Mouse (Mus musculus) limb, embryonic 12.5 days (tissue): ENCODE results near the gene Col1a2. TPM values are rescaled to one million over a fixed set of nuclear protein-coding genes. Genes with fewer than 3 reads are reported as not detected.

Experiments used
- ATAC-seq: fragments of 200-750 bp; cut with Nextera tagmentation; 2 replicates; pipeline ENCODE4 v1.8.0; 2017; ENCODE audit warnings: low read depth, moderate TSS enrichment; ENCODE audit not compliant: insufficient number of reproducible peaks, insufficient read depth, low FRiP score, low TSS enrichment
- H3K27ac ChIP-seq: fragments of 300-500 bp; sonication (generic); 2 replicates; pipeline ENCODE4 v1.5.1; 2016; ENCODE audit warnings: mild to moderate bottlenecking, moderate library complexity
- H3K27me3 ChIP-seq: fragments of 300-500 bp; sonication (generic); 2 replicates; pipeline ENCODE4 v1.6.1; 2016; ENCODE audit warnings: mild to moderate bottlenecking, moderate library complexity
- H3K36me3 ChIP-seq: fragments of 300-500 bp; sonication (generic); 2 replicates; pipeline ENCODE4 v1.6.1; 2016; ENCODE audit warnings: mild to moderate bottlenecking, moderate library complexity
- H3K4me1 ChIP-seq: fragments of 300-500 bp; sonication (generic); replicated peaks from 2 replicates; pipeline ENCODE4 v1.6.1; 2016
- H3K4me2 ChIP-seq: fragments of 300-500 bp; sonication (generic); 2 replicates; pipeline ENCODE4 v1.6.1; 2016; ENCODE audit warnings: mild to moderate bottlenecking, moderate library complexity
- H3K4me3 ChIP-seq: fragments of 300-500 bp; sonication (generic); replicated peaks from 2 replicates; pipeline ENCODE4 v1.5.1; 2016; ENCODE audit warnings: mild to moderate bottlenecking
- H3K9ac ChIP-seq: fragments of 300-500 bp; sonication (generic); replicated peaks from 2 replicates; pipeline ENCODE4 v1.6.1; 2016; ENCODE audit warnings: mild to moderate bottlenecking, moderate library complexity
- H3K9me3 ChIP-seq: fragments of 300-500 bp; sonication (generic); 2 replicates; pipeline ENCODE4 v1.6.1; 2016; ENCODE audit warnings: mild to moderate bottlenecking, moderate library complexity
- WGBS: fragments of 180-500 bp; shearing (Covaris S2); methylation state at CpG from one replicate; pipeline ENCODE4 v1.1.7; 2016; 5-methylcytosine and 5-hydroxymethylcytosine counted together
- polyA plus RNA-seq: library from polyadenylated mRNA; unstranded; fragments of >200 nt; fragmentation: Nextera tagmentation; extraction: Ambion mirVana; gene quantifications from 2 replicates; pipeline ENCODE4 v1.2.1, GENCODE M21; 2016

The Col1a2 gene
- polyA plus RNA-seq, 1 experiment from 2014 or later = 448 TPM

GRCm38 (mm10) chr6:4555366-4555765, 50.8 kb downstream of the Col1a2 start:
- no peak overlapping the region for H3K4me3 ChIP-seq
- no peaks in the 10 kb centered on the region for H3K36me3 ChIP-seq
- H3K4me1 ChIP-seq = peaks cover 46% of the 10 kb centered on the region
- no peaks in the 10 kb centered on the region for H3K27me3 ChIP-seq
- no peaks in the 10 kb centered on the region for H3K9me3 ChIP-seq
- no peak overlapping the region for H3K4me2 ChIP-seq
- H3K27ac ChIP-seq = no peak overlapping the region
- 68% methylated on average over 6 of the region's 6 CpGs for WGBS
- H3K9ac ChIP-seq = no peak overlapping the region
- no peak for ATAC-seq

DNA sequence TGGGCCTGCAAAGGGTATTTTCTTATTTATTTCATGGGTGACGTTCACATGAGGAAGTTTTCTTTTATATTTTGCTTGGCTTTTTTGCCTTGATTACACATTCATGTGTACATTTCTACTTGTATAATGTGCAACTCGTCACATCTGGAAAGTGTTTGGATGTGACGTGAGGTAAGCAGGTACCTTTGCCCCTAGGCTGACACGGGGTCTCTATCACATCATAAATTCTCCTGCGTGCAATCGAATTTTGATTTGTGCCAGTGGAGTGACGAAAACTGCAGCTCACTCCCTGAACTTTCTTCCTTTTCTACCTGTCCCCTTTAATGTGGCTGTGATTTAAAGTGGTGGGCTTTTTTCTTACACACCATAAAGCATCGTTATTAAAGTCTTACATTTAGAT, 52.5 kb downstream of the Col1a2 start:
- no peak; the same call in 1 of the 2 replicates for ATAC-seq
- Histone ChIP-seq H3K27me3 (no peaks in the 10 kb centered on the region), H3K9ac (no peak overlapping the region), H3K4me1 (peaks cover 60% of the 10 kb centered on the region), H3K9me3 (no peaks in the 10 kb centered on the region), H3K27ac (peak overlapping the region; percentile 76), H3K4me2 (peak overlapping the region; percentile 37; the same call in 1 of the 2 replicates), H3K36me3 (no peaks in the 10 kb centered on the region), H3K4me3 (no peak overlapping the region)
- WGBS = 8% methylated on average over 8 of the region's 8 CpGs

DNA sequence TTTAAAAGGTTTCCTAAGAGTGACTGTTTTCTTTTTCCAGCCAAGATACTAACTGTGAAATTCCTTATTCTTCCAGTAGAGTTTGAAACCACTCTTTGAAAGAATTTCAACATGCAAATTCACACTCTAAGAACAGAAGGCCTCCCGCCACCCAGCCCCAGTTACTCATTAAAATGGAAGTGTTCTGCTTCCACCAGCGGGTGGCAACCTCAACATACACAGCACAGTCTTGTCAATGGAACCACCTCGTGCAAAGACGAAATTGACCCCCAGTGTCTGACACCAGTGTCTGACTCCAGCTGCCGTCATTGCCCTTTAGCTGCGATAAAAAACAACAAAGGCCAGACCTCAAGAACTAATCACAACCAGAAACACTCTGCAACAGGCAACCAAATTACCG, 53.1 kb downstream of the Col1a2 start:
- H3K27me3 ChIP-seq = no peaks in the 10 kb centered on the region
- peaks cover 65% of the 10 kb centered on the region for H3K4me1 ChIP-seq
- peak overlapping the region; percentile 76 for H3K27ac ChIP-seq
- ATAC-seq = peak; percentile 75
- no peaks in the 10 kb centered on the region for H3K36me3 ChIP-seq
- H3K4me2 ChIP-seq = peak overlapping the region; percentile 37
- no peak overlapping the region for H3K4me3 ChIP-seq
- no peak overlapping the region for H3K9ac ChIP-seq
- 6% methylated on average over 7 of the region's 7 CpGs for WGBS
- no peaks in the 10 kb centered on the region for H3K9me3 ChIP-seq

DNA sequence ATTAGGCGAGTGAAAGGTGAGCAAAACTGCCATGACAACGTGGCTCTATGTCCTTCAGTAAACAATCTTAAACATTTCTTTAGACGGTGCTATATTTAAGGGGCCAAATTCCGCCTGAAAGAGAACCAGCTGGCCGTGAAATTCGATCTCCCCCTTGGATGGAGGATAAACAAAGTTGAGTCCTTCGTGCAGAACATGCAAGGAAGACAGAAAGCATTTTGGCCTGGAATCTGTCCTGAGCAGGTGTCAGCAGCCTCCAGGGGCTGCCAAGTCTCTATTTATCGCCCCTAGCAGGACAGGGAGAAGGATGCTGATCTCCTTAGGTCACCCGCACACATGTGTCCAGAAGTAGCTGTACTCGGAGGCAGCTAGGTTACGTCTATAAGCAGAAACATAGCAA, 56.5 kb downstream of the Col1a2 start:
- H3K9ac ChIP-seq = no peak overlapping the region
- H3K4me3 ChIP-seq = no peak overlapping the region
- no peaks in the 10 kb centered on the region for H3K9me3 ChIP-seq
- peak; percentile 60 for ATAC-seq
- 4% methylated on average over 11 of the region's 11 CpGs for WGBS
- H3K27ac ChIP-seq = peak overlapping the region; percentile 81
- peaks cover 50% of the 10 kb centered on the region for H3K4me1 ChIP-seq
- H3K36me3 ChIP-seq = no peaks in the 10 kb centered on the region
- H3K4me2 ChIP-seq = peak overlapping the region; percentile 36
- no peaks in the 10 kb centered on the region for H3K27me3 ChIP-seq

GRCm38 (mm10) chr6:4561621-4562020, 57.0 kb downstream of the Col1a2 start:
- Histone ChIP-seq H3K9ac (no peak overlapping the region), H3K4me1 (peaks cover 50% of the 10 kb centered on the region), H3K27ac (peak overlapping the region; percentile 81), H3K4me3 (no peak overlapping the region), H3K4me2 (peak overlapping the region; percentile 36), H3K36me3 (no peaks in the 10 kb centered on the region), H3K9me3 (no peaks in the 10 kb centered on the region), H3K27me3 (no peaks in the 10 kb centered on the region)
- ATAC-seq = no peak

DNA sequence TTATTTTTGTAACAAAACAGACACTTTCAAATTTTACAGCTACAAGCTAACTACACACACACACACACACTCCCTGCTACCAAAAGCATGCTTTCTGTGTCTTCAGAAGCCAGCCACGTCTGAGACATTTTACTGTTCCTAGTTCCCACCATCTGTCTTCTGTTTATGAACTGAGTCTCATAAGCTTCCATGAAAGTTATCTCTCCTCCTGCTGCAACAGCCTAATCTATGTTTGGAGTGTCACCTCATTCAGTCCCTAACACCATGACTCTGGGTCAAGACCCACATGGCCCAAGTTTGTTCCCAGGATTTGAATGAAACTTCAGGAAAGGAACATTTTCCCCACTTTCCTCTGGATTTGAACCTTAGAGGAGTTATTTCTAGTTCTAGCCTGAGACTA, 57.8 kb downstream of the Col1a2 start:
- H3K9me3 ChIP-seq = no peaks in the 10 kb centered on the region

GRCm38 (mm10) chr6:4563477-4563876, 58.9 kb downstream of the Col1a2 start:
- Histone ChIP-seq H3K9ac (no peak overlapping the region), H3K27ac (no peak overlapping the region), H3K4me1 (peaks cover 35% of the 10 kb centered on the region), H3K4me2 (no peak overlapping the region), H3K4me3 (no peak overlapping the region), H3K27me3 (no peaks in the 10 kb centered on the region), H3K9me3 (no peaks in the 10 kb centered on the region), H3K36me3 (no peaks in the 10 kb centered on the region)
- 39% methylated on average over 5 of the region's 5 CpGs for WGBS
- no peak for ATAC-seq

More for the DNA sequence above, 57.8 kb downstream of the Col1a2 start:
- 18% methylated on average over 1 of the region's 1 CpGs for WGBS
- Histone ChIP-seq H3K4me3 (no peak overlapping the region), H3K4me2 (no peak overlapping the region), H3K9ac (no peak overlapping the region), H3K4me1 (peaks cover 45% of the 10 kb centered on the region), H3K27ac (peak overlapping the region; percentile 66), H3K27me3 (no peaks in the 10 kb centered on the region), H3K36me3 (no peaks in the 10 kb centered on the region)
- ATAC-seq = no peak

DNA sequence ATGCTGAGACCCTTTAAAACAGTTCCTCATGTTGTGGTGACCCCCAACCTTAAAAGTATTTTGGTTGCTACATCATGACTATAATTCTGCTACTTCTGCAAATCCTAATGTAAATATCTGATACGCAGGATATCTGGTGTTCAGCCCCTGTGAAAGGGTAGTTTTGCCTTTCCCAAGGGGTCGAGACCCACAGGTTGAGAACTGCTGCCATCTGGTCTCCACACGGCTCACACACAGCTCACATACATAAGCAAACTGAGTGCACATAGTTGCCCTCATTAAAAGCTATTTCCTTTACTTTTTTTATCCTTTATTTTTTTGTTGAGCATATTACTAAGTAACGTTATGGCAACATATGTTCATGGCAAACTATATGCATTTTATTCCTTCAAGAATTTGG, 65.8 kb downstream of the Col1a2 start:
- H3K4me3 ChIP-seq = no peak overlapping the region
- no peak overlapping the region for H3K4me2 ChIP-seq
- 18% methylated on average over 4 of the region's 4 CpGs for WGBS
- no peaks in the 10 kb centered on the region for H3K36me3 ChIP-seq
- H3K27me3 ChIP-seq = no peaks in the 10 kb centered on the region
- no peak for ATAC-seq
- H3K9ac ChIP-seq = no peak overlapping the region
- no peaks in the 10 kb centered on the region for H3K9me3 ChIP-seq
- peak overlapping the region; percentile 62; the same call in 1 of the 2 replicates for H3K27ac ChIP-seq
- H3K4me1 ChIP-seq = peaks cover 5% of the 10 kb centered on the region; the same call in 1 of the 2 replicates

GRCm38 (mm10) chr6:4577756-4578155, 73.1 kb downstream of the Col1a2 start:
- WGBS = 65% methylated on average over 5 of the region's 5 CpGs
- Histone ChIP-seq H3K9me3 (no peaks in the 10 kb centered on the region), H3K36me3 (no peaks in the 10 kb centered on the region), H3K4me1 (peaks cover 1% of the 10 kb centered on the region; the same call in 1 of the 2 replicates), H3K4me3 (no peak overlapping the region), H3K9ac (no peak overlapping the region), H3K4me2 (no peak overlapping the region), H3K27me3 (no peaks in the 10 kb centered on the region), H3K27ac (no peak overlapping the region)
- no peak for ATAC-seq

DNA sequence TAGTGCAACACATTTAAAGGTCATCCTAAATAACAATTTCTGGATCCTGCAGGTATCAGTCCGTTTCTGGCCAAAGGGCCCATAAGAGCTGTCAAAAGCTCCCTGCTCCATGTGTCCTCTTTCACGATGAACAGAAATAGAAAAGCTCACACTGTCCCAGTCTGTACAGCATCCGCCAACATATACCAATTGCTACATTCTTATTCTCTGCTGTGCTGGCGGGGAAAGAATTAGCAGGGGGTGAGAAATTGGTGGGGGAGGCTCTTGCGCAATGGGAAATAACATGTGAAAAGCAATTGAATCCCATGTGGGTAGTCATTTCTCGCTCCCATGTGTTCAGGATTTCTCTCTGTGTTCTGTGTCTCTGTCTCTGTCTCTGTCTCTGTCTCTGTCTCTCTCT, 73.7 kb downstream of the Col1a2 start:
- 80% methylated on average over 6 of the region's 6 CpGs for WGBS
- Histone ChIP-seq H3K27ac (no peak overlapping the region), H3K4me3 (no peak overlapping the region), H3K9ac (no peak overlapping the region), H3K9me3 (no peaks in the 10 kb centered on the region), H3K36me3 (no peaks in the 10 kb centered on the region), H3K27me3 (no peaks in the 10 kb centered on the region), H3K4me2 (no peak overlapping the region), H3K4me1 (peaks cover 6% of the 10 kb centered on the region; the same call in 1 of the 2 replicates)
- no peak for ATAC-seq

GRCm38 (mm10) chr6:4579620-4580019, 75.0 kb downstream of the Col1a2 start:
- 23% methylated on average over 5 of the region's 5 CpGs for WGBS

GRCm38 (mm10) chr6:4583485-4583884, 78.9 kb downstream of the Col1a2 start:
- Histone ChIP-seq H3K9me3 (no peaks in the 10 kb centered on the region), H3K36me3 (no peaks in the 10 kb centered on the region), H3K4me3 (no peak overlapping the region), H3K4me2 (no peak overlapping the region), H3K27me3 (no peaks in the 10 kb centered on the region), H3K9ac (no peak overlapping the region), H3K27ac (peak overlapping the region; percentile 59; the same call in 1 of the 2 replicates), H3K4me1 (peaks cover 10% of the 10 kb centered on the region; the same call in 1 of the 2 replicates)
- 39% methylated on average over 6 of the region's 6 CpGs for WGBS
- ATAC-seq = no peak

More at GRCm38 (mm10) chr6:4579620-4580019, 75.0 kb downstream of the Col1a2 start:
- H3K36me3 ChIP-seq = no peaks in the 10 kb centered on the region
- no peak overlapping the region for H3K9ac ChIP-seq
- H3K9me3 ChIP-seq = no peaks in the 10 kb centered on the region
- no peak overlapping the region for H3K27ac ChIP-seq
- H3K4me3 ChIP-seq = no peak overlapping the region
- peaks cover 10% of the 10 kb centered on the region; the same call in 1 of the 2 replicates for H3K4me1 ChIP-seq
- no peak overlapping the region for H3K4me2 ChIP-seq
- no peaks in the 10 kb centered on the region for H3K27me3 ChIP-seq
- ATAC-seq = no peak
